Mouse (Mus musculus): ENCODE measurements around the gene Efna2. TPM values are rescaled to one million over a fixed set of nuclear protein-coding genes. Genes with fewer than 3 reads are reported as not detected.
A peak's percentile ranks its signal among the peaks of the same experiment; 100 is the strongest.

The Efna2 gene
- total RNA-seq (2014; rRNA removed), result 45.1 and 51.1 TPM in 2 replicates
- polyA plus RNA-seq (2015; fragmentation: Nextera tagmentation; extraction: Ambion mirVana), result 52.1 and 58.4 TPM in 2 replicates

GRCm38 (mm10) chr10:80179068-80180051 lies at the start of gene Efna2:
TSS of gene Efna2 (plus strand) at chr10:80179482.
- TF ChIP-seq CTCF (IDR thresholded peaks at IDR 0.05), result peak; percentile 13; the same call in 1 of the 2 replicates
- Histone ChIP-seq H3K4me3 (ENCODE audit: low read depth, low read length) (peak within 1 kb of the TSS; percentile 68), H3K4me2 (ENCODE audit: low read depth, low read length, poor library complexity, severe bottlenecking) (peak within 1 kb of the TSS; percentile 86), H3K9me3 (ENCODE audit: low read length) (no peaks in the 10 kb centered on the region), H3K36me3 (ENCODE audit: insufficient read depth, low read length) (no peaks in the 10 kb centered on the region), H3K27me3 (ENCODE audit: insufficient read depth, low read length) (no peaks in the 10 kb centered on the region), H3K4me1 (ENCODE audit: insufficient read depth, low read length) (peaks cover 18% of the 10 kb centered on the region; the same call in 1 of the 2 replicates), H3K27ac (ENCODE audit: low read depth, low read length) (peak within 1 kb of the TSS; percentile 67), H3K9ac (replicated peaks; ENCODE audit: low read length, poor library complexity, severe bottlenecking) (peak within 1 kb of the TSS; percentile 81)
- DNase-seq (ENCODE audit: low spot score), result peak; percentile 70
- peak; percentile 45 for ATAC-seq (ENCODE audit: low FRiP score)
- WGBS, result 1% methylated on average over 55 of the region's 106 CpGs

- H3K9me3 ChIP-seq (ENCODE audit: low read length), result no peaks in the 10 kb centered on the region
- WGBS, result 90% methylated on average over 9 of the region's 9 CpGs
- H3K4me3 ChIP-seq (ENCODE audit: low read depth, low read length), result no peak overlapping the region
- no peak for ATAC-seq (ENCODE audit: low FRiP score)
- no peak overlapping the region for H3K27ac ChIP-seq (ENCODE audit: low read depth, low read length)
- DNase-seq (ENCODE audit: low spot score), result no peak
- H3K4me1 ChIP-seq (ENCODE audit: insufficient read depth, low read length), result 0 out of 2 replicates have a peak, but pooled peaks cover 5% of the 10 kb centered on the region
- TF ChIP-seq CTCF (IDR thresholded peaks at IDR 0.05), result no peak
- no peak overlapping the region for H3K4me2 ChIP-seq (ENCODE audit: low read depth, low read length, poor library complexity, severe bottlenecking)
- no peak overlapping the region for H3K9ac ChIP-seq (replicated peaks; ENCODE audit: low read length, poor library complexity, severe bottlenecking)
- no peaks in the 10 kb centered on the region for H3K27me3 ChIP-seq (ENCODE audit: insufficient read depth, low read length)
- H3K36me3 ChIP-seq (ENCODE audit: insufficient read depth, low read length), result peaks cover 88% of the 10 kb centered on the region
These were observed 49.4 kb upstream of the Efna2 start for GRCm38 (mm10) chr10:80129846-80130245.

- H3K9ac ChIP-seq (replicated peaks; ENCODE audit: low read length, poor library complexity, severe bottlenecking), result no peak overlapping the region
- H3K4me1 ChIP-seq (ENCODE audit: insufficient read depth, low read length), result 0 out of 2 replicates have a peak, but pooled peaks cover 5% of the 10 kb centered on the region
- no peaks in the 10 kb centered on the region for H3K9me3 ChIP-seq (ENCODE audit: low read length)
- H3K27me3 ChIP-seq (ENCODE audit: insufficient read depth, low read length), result no peaks in the 10 kb centered on the region
- DNase-seq (ENCODE audit: low spot score) (no peak), ATAC-seq (ENCODE audit: low FRiP score) (no peak; the same call in 1 of the 2 replicates)
- 82% methylated on average over 18 of the region's 18 CpGs for WGBS
- H3K4me3 ChIP-seq (ENCODE audit: low read depth, low read length), result no peak overlapping the region
- no peak overlapping the region for H3K4me2 ChIP-seq (ENCODE audit: low read depth, low read length, poor library complexity, severe bottlenecking)
- no peak for TF ChIP-seq CTCF (IDR thresholded peaks at IDR 0.05)
- H3K36me3 ChIP-seq (ENCODE audit: insufficient read depth, low read length), result peaks cover 88% of the 10 kb centered on the region
- H3K27ac ChIP-seq (ENCODE audit: low read depth, low read length), result peak overlapping the region; percentile 67; the same call in 1 of the 2 replicates
These were observed 48.8 kb upstream of the Efna2 start for GRCm38 (mm10) chr10:80130403-80131031.

GRCm38 (mm10) chr10:80131316-80131951 lies 47.8 kb upstream of the Efna2 start:
- peak overlapping the region; percentile 7; the same call in 1 of the 2 replicates for H3K4me3 ChIP-seq (ENCODE audit: low read depth, low read length)
- 18% methylated on average over 49 of the region's 55 CpGs for WGBS

GRCm38 (mm10) chr10:80131952-80132350 lies 47.3 kb upstream of the Efna2 start:
- ATAC-seq (ENCODE audit: low FRiP score) (0 out of 2 replicates have a peak, but pooled peaks have one; percentile 33), DNase-seq (ENCODE audit: low spot score) (peak; percentile 22)
- H3K4me3 ChIP-seq (ENCODE audit: low read depth, low read length), result peak overlapping the region; percentile 7; the same call in 1 of the 2 replicates

More at GRCm38 (mm10) chr10:80131316-80131951, 47.8 kb upstream of the Efna2 start:
- Histone ChIP-seq H3K9me3 (ENCODE audit: low read length) (no peaks in the 10 kb centered on the region), H3K4me2 (ENCODE audit: low read depth, low read length, poor library complexity, severe bottlenecking) (peak overlapping the region; percentile 10; the same call in 1 of the 2 replicates), H3K27me3 (ENCODE audit: insufficient read depth, low read length) (no peaks in the 10 kb centered on the region), H3K4me1 (ENCODE audit: insufficient read depth, low read length) (peaks cover 10% of the 10 kb centered on the region; the same call in 1 of the 2 replicates), H3K36me3 (ENCODE audit: insufficient read depth, low read length) (peaks cover 83% of the 10 kb centered on the region), H3K27ac (ENCODE audit: low read depth, low read length) (peak overlapping the region; percentile 67), H3K9ac (replicated peaks; ENCODE audit: low read length, poor library complexity, severe bottlenecking) (no peak overlapping the region; the same call in 1 of the 2 replicates)
- peak; percentile 75 for ATAC-seq (ENCODE audit: low FRiP score)
- peak; percentile 36; the same call in 1 of the 2 replicates for TF ChIP-seq CTCF (IDR thresholded peaks at IDR 0.05)
- DNase-seq (ENCODE audit: low spot score), result peak; percentile 83

More at GRCm38 (mm10) chr10:80131952-80132350, 47.3 kb upstream of the Efna2 start:
- Histone ChIP-seq H3K4me1 (ENCODE audit: insufficient read depth, low read length) (peaks cover 15% of the 10 kb centered on the region), H3K27ac (ENCODE audit: low read depth, low read length) (peak overlapping the region; percentile 67), H3K36me3 (ENCODE audit: insufficient read depth, low read length) (peaks cover 77% of the 10 kb centered on the region), H3K9me3 (ENCODE audit: low read length) (no peaks in the 10 kb centered on the region), H3K9ac (replicated peaks; ENCODE audit: low read length, poor library complexity, severe bottlenecking) (no peak overlapping the region; the same call in 1 of the 2 replicates), H3K4me2 (ENCODE audit: low read depth, low read length, poor library complexity, severe bottlenecking) (peak overlapping the region; percentile 10; the same call in 1 of the 2 replicates), H3K27me3 (ENCODE audit: insufficient read depth, low read length) (no peaks in the 10 kb centered on the region)
- TF ChIP-seq CTCF (IDR thresholded peaks at IDR 0.05), result no peak
- 22% methylated on average over 27 of the region's 27 CpGs for WGBS
